Mouse (Mus musculus) heart, adult 2 months (tissue): Measurements from ENCODE around the gene Nsun5.

ENCODE experiments used
- CTCF ChIP-seq: fragments of 200-600 bp; IDR thresholded peaks from 2 replicates; pipeline ENCODE4 v1.8.1; 2022; ENCODE audit warnings: antibody characterized with exemption, mild to moderate bottlenecking, moderate library complexity
- POLR2A ChIP-seq: fragments of 200-500 bp; IDR thresholded peaks from 2 replicates; pipeline ENCODE4 v1.6.1; 2011; ENCODE audit warnings: mild to moderate bottlenecking, low read depth, low read length, control low read depth; ENCODE audit not compliant: insufficient read depth

- no peak for TF ChIP-seq POLR2A
- no peak for TF ChIP-seq CTCF
Observed at GRCm38 (mm10) chr5:135356090-135356489, 13.7 kb upstream of the Nsun5 start.
